Mouse (Mus musculus) limb, embryonic 15.5 days (tissue): ENCODE results near the gene Zbtb48. TPM values are rescaled to one million over a fixed set of nuclear protein-coding genes. Genes with fewer than 3 reads are reported as not detected.

ENCODE experiments used
- ATAC-seq: fragments of 200-750 bp; cut with Nextera tagmentation; 2 replicates; pipeline ENCODE4 v1.8.0; 2017; ENCODE audit warnings: low read depth, moderate TSS enrichment; ENCODE audit not compliant: insufficient number of reproducible peaks, low FRiP score, low TSS enrichment
- H3K27ac ChIP-seq: fragments of 300-500 bp; sonication (generic); 2 replicates; pipeline ENCODE4 v1.5.1; 2015; ENCODE audit warnings: moderate library complexity, mild to moderate bottlenecking, inconsistent platforms
- H3K27me3 ChIP-seq: fragments of 300-500 bp; sonication (generic); 2 replicates; pipeline ENCODE4 v1.6.1; 2015; ENCODE audit warnings: inconsistent platforms
- H3K36me3 ChIP-seq: fragments of 300-500 bp; sonication (generic); 2 replicates; pipeline ENCODE4 v1.6.1; 2015; ENCODE audit warnings: inconsistent platforms
- H3K4me1 ChIP-seq: fragments of 300-500 bp; sonication (generic); 2 replicates; pipeline ENCODE4 v1.6.1; 2015; ENCODE audit warnings: inconsistent platforms
- H3K4me2 ChIP-seq: fragments of 300-500 bp; sonication (generic); 2 replicates; pipeline ENCODE4 v1.6.1; 2015; ENCODE audit warnings: mild to moderate bottlenecking, inconsistent platforms
- H3K4me3 ChIP-seq: fragments of 300-500 bp; sonication (generic); 2 replicates; pipeline ENCODE4 v1.5.1; 2015; ENCODE audit warnings: mild to moderate bottlenecking, inconsistent platforms
- H3K9ac ChIP-seq: fragments of 300-500 bp; sonication (generic); 2 replicates; pipeline ENCODE4 v1.6.1; 2015; ENCODE audit warnings: inconsistent platforms
- H3K9me3 ChIP-seq: fragments of 300-500 bp; sonication (generic); 2 replicates; pipeline ENCODE4 v1.6.1; 2016; ENCODE audit warnings: inconsistent platforms
- WGBS: fragments of 180-500 bp; shearing (Covaris S2); methylation state at CpG from one replicate; pipeline ENCODE4 v1.1.7; 2015; 5-methylcytosine and 5-hydroxymethylcytosine counted together
- polyA plus RNA-seq: library from polyadenylated mRNA; unstranded; fragments of >200 nt; fragmentation: Nextera tagmentation; extraction: Ambion mirVana; gene quantifications from 2 replicates; pipeline ENCODE4 v1.2.1, GENCODE M21; 2015

Zbtb48 gene
- polyA plus RNA-seq, 1 experiment from 2014 or later = 19.5 TPM

GRCm38 (mm10) chr4:152009076-152010051, 18.1 kb downstream of the Zbtb48 start:
- no peaks in the 10 kb centered on the region for H3K27me3 ChIP-seq
- H3K36me3 ChIP-seq = peaks cover 23% of the 10 kb centered on the region
- peak overlapping the region; percentile 100 for H3K4me2 ChIP-seq
- under 1% methylated on average over 112 of the region's 115 CpGs for WGBS
- ATAC-seq = peak; percentile 68
- peak overlapping the region; percentile 95 for H3K27ac ChIP-seq
- peak overlapping the region; percentile 92 for H3K4me3 ChIP-seq
- peaks cover 50% of the 10 kb centered on the region for H3K4me1 ChIP-seq
- H3K9me3 ChIP-seq = no peaks in the 10 kb centered on the region
- peak overlapping the region; percentile 65 for H3K9ac ChIP-seq

- H3K4me1 ChIP-seq = peaks cover 50% of the 10 kb centered on the region
- H3K27ac ChIP-seq = peak within 1 kb of the TSS; percentile 95
- H3K9ac ChIP-seq = peak within 1 kb of the TSS; percentile 65
- peak; percentile 89 for ATAC-seq
- H3K27me3 ChIP-seq = no peaks in the 10 kb centered on the region
- WGBS = under 1% methylated on average over 45 of the region's 45 CpGs
- H3K36me3 ChIP-seq = peaks cover 16% of the 10 kb centered on the region
- H3K4me2 ChIP-seq = peak within 1 kb of the TSS; percentile 100
- H3K4me3 ChIP-seq = peak within 1 kb of the TSS; percentile 92
- no peaks in the 10 kb centered on the region for H3K9me3 ChIP-seq
These were observed 18.8 kb downstream of the Zbtb48 start, which contains the start of gene Klhl21 for GRCm38 (mm10) chr4:152008622-152009075. TSS of gene Klhl21 (plus strand) at chr4:152008803.

- H3K27me3 ChIP-seq = no peaks in the 10 kb centered on the region
- ATAC-seq = no peak
- peak overlapping the region; percentile 100 for H3K4me2 ChIP-seq
- H3K9me3 ChIP-seq = no peaks in the 10 kb centered on the region
- H3K9ac ChIP-seq = peak overlapping the region; percentile 32; the same call in 1 of the 2 replicates
- peak overlapping the region; percentile 95 for H3K27ac ChIP-seq
- H3K4me3 ChIP-seq = peak overlapping the region; percentile 92
- peaks cover 50% of the 10 kb centered on the region for H3K4me1 ChIP-seq
- H3K36me3 ChIP-seq = peaks cover 11% of the 10 kb centered on the region
- under 1% methylated on average over 14 of the region's 14 CpGs for WGBS
These were observed 19.3 kb downstream of the Zbtb48 start for GRCm38 (mm10) chr4:152008148-152008500.

- Histone ChIP-seq H3K27me3 (no peaks in the 10 kb centered on the region), H3K9me3 (no peaks in the 10 kb centered on the region), H3K36me3 (peaks cover 6% of the 10 kb centered on the region), H3K9ac (peak overlapping the region; percentile 32; the same call in 1 of the 2 replicates), H3K4me3 (peak overlapping the region; percentile 92), H3K4me1 (peaks cover 48% of the 10 kb centered on the region), H3K27ac (peak overlapping the region; percentile 95), H3K4me2 (peak overlapping the region; percentile 100)
- 11% methylated on average over 8 of the region's 8 CpGs for WGBS
- no peak for ATAC-seq
These were observed 19.9 kb downstream of the Zbtb48 start for GRCm38 (mm10) chr4:152007481-152008147.

GRCm38 (mm10) chr4:152006812-152007211, 20.7 kb downstream of the Zbtb48 start:
- Histone ChIP-seq H3K27ac (no peak overlapping the region), H3K9me3 (no peaks in the 10 kb centered on the region), H3K4me1 (peaks cover 40% of the 10 kb centered on the region), H3K9ac (no peak overlapping the region), H3K4me3 (no peak overlapping the region), H3K4me2 (no peak overlapping the region), H3K27me3 (no peaks in the 10 kb centered on the region), H3K36me3 (no peaks in the 10 kb centered on the region)
- ATAC-seq = no peak
- 35% methylated on average over 3 of the region's 3 CpGs for WGBS

GRCm38 (mm10) chr4:152006137-152006536, 21.3 kb downstream of the Zbtb48 start:
- no peak for ATAC-seq
- H3K4me2 ChIP-seq = no peak overlapping the region
- H3K4me3 ChIP-seq = no peak overlapping the region
- H3K36me3 ChIP-seq = no peaks in the 10 kb centered on the region
- no peaks in the 10 kb centered on the region for H3K27me3 ChIP-seq
- no peak overlapping the region for H3K27ac ChIP-seq
- no peak overlapping the region for H3K9ac ChIP-seq
- peaks cover 33% of the 10 kb centered on the region for H3K4me1 ChIP-seq
- no peaks in the 10 kb centered on the region for H3K9me3 ChIP-seq
- WGBS = 73% methylated on average over 6 of the region's 6 CpGs

- 88% methylated on average over 3 of the region's 3 CpGs for whole genome bisulfite sequencing
- no peak for ATAC-seq
- H3K27me3 ChIP-seq = no peaks in the 10 kb centered on the region
- H3K27ac ChIP-seq = no peak overlapping the region
- H3K36me3 ChIP-seq = no peaks in the 10 kb centered on the region
- no peaks in the 10 kb centered on the region for H3K9me3 ChIP-seq
- no peak overlapping the region for H3K9ac ChIP-seq
- H3K4me1 ChIP-seq = peaks cover 14% of the 10 kb centered on the region
- H3K4me2 ChIP-seq = no peak overlapping the region
- no peak overlapping the region for H3K4me3 ChIP-seq
These were observed 25.4 kb downstream of the Zbtb48 start for GRCm38 (mm10) chr4:152002063-152002462.

GRCm38 (mm10) chr4:152001335-152001734, 26.1 kb downstream of the Zbtb48 start:
- H3K36me3 ChIP-seq = no peaks in the 10 kb centered on the region
- no peak overlapping the region for H3K27ac ChIP-seq
- H3K27me3 ChIP-seq = no peaks in the 10 kb centered on the region
- no peak for ATAC-seq
- H3K4me3 ChIP-seq = no peak overlapping the region
- H3K9ac ChIP-seq = no peak overlapping the region
- H3K9me3 ChIP-seq = no peaks in the 10 kb centered on the region
- WGBS = 59% methylated on average over 4 of the region's 4 CpGs
- H3K4me2 ChIP-seq = no peak overlapping the region
- H3K4me1 ChIP-seq = peaks cover 14% of the 10 kb centered on the region

GRCm38 (mm10) chr4:152000906-152001305, 26.6 kb downstream of the Zbtb48 start:
- Histone ChIP-seq H3K4me3 (no peak overlapping the region), H3K27me3 (no peaks in the 10 kb centered on the region), H3K4me2 (no peak overlapping the region), H3K9ac (no peak overlapping the region), H3K4me1 (peaks cover 14% of the 10 kb centered on the region), H3K36me3 (no peaks in the 10 kb centered on the region), H3K27ac (no peak overlapping the region), H3K9me3 (no peaks in the 10 kb centered on the region)
- WGBS = 32% methylated on average over 4 of the region's 4 CpGs
- ATAC-seq = no peak

GRCm38 (mm10) chr4:151999481-151999880, 28.0 kb downstream of the Zbtb48 start:
- WGBS = 58% methylated on average over 3 of the region's 3 CpGs

GRCm38 (mm10) chr4:151997701-151998100, 29.8 kb downstream of the Zbtb48 start:
- no peak for ATAC-seq
- no peaks in the 10 kb centered on the region for H3K9me3 ChIP-seq
- peak overlapping the region; percentile 100 for H3K4me3 ChIP-seq
- H3K36me3 ChIP-seq = 0 out of 2 replicates have a peak, but pooled peaks cover 5% of the 10 kb centered on the region
- H3K4me1 ChIP-seq = peaks cover 29% of the 10 kb centered on the region
- no peak overlapping the region for H3K9ac ChIP-seq
- H3K27me3 ChIP-seq = no peaks in the 10 kb centered on the region
- no peak overlapping the region for H3K27ac ChIP-seq
- 59% methylated on average over 3 of the region's 3 CpGs for WGBS
- H3K4me2 ChIP-seq = peak overlapping the region; percentile 50; the same call in 1 of the 2 replicates

More at GRCm38 (mm10) chr4:151999481-151999880, 28.0 kb downstream of the Zbtb48 start:
- no peaks in the 10 kb centered on the region for H3K9me3 ChIP-seq
- H3K27me3 ChIP-seq = no peaks in the 10 kb centered on the region
- ATAC-seq = no peak
- H3K4me2 ChIP-seq = no peak overlapping the region
- no peak overlapping the region for H3K4me3 ChIP-seq
- H3K9ac ChIP-seq = no peak overlapping the region
- H3K27ac ChIP-seq = no peak overlapping the region
- H3K4me1 ChIP-seq = peaks cover 16% of the 10 kb centered on the region
- H3K36me3 ChIP-seq = no peaks in the 10 kb centered on the region

GRCm38 (mm10) chr4:151996951-151997222, 30.6 kb downstream of the Zbtb48 start:
- H3K9ac ChIP-seq = peak overlapping the region; percentile 72
- 3% methylated on average over 13 of the region's 13 CpGs for WGBS
- peaks cover 13% of the 10 kb centered on the region for H3K36me3 ChIP-seq
- peak overlapping the region; percentile 100 for H3K4me3 ChIP-seq
- H3K4me1 ChIP-seq = peaks cover 29% of the 10 kb centered on the region
- H3K27me3 ChIP-seq = no peaks in the 10 kb centered on the region
- peak overlapping the region; percentile 93 for H3K27ac ChIP-seq
- H3K4me2 ChIP-seq = peak overlapping the region; percentile 50
- H3K9me3 ChIP-seq = no peaks in the 10 kb centered on the region
- no peak for ATAC-seq
